ENCODE assay signal across 10 mouse cellular contexts in the genomic region with DNA sequence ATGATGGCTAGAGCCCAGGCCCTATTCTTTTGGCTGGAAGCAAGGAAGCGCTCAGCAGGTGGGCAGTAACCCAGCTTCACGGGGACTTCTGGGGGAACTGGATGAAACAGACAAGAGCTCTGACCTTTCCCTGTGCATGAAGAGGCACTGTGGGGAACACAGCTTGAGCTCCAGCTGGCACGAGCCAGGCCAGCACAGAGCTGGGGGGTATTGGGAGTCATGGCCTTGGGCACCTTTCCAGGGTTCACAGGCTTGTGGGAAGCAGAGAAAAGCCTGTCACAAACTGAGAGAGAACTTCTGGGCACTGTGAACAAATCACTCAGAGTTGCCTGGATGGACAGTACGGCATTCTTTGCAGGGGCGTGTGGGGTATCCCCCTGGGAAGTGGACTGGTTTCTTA.
A peak's percentile ranks its signal among the peaks of the same experiment; 100 is the strongest.
DNase-seq lines count a peak whose midpoint lies in the region; ATAC-seq and TF ChIP-seq lines count a peak whose summit lies in the region.
"Had no signal": no experiment of that assay in that cellular context is flagged by ENCODE, and none has a peak within 500 bp of the region (broad histone marks: within the 10 kb centered on the region; RNA-seq: fewer than 3 reads in every experiment).

No protein-coding gene starts in this region.

- ATAC-seq in Patski: no peak
- ATAC-seq: intestine, embryonic 15.5 days; midbrain, embryonic 15.5 days had no signal

- no peak for TF ChIP-seq CTCF in Patski (IDR thresholded peaks at IDR 0.05)

- CTCF ChIA-PET in Patski (lab: Charles Lee): interaction anchor here (0.9 kb wide), 1 partner anchor 28 kb away, joined by 3 read pairs; no protein-coding TSS in a partner anchor

- DNase-seq in kidney, postnatal 14 days: peak; percentile 6
- no peak for DNase-seq in kidney, adult 8-10 months
- peak; percentile 41 for DNase-seq in 3T3-L1 (ENCODE audit: low read depth, low spot score)
- DNase-seq in Patski (ENCODE audit: low read depth, low spot score): peak; percentile 33
- peak; percentile 2 to 3 for DNase-seq in cerebellum, postnatal 36 days
- DNase-seq in spleen, postnatal 4 days (ENCODE audit: low spot score in 2 of 2): no peak
- no peak for DNase-seq in thymus, postnatal 14 days

- in situ Hi-C loops in Patski (cut with MboI; ENCODE audit: low pct_unique_long_range_greater_than_20kb): no loop called here

- no peaks in the 10 kb centered on the region for H3K27me3 ChIP-seq in Patski
- H3K27me3 ChIP-seq: intestine, embryonic 15.5 days; liver, embryonic 15.5 days; midbrain, embryonic 15.5 days had no signal

- POLR2A ChIA-PET in Patski (lab: Charles Lee): no interaction called here

Comparison
In these comparisons a context has a peak if more than half of its experiments do, and no peak if none do; other contexts are left out.
1. DNase-seq: peak in kidney, postnatal 14 days (single experiment), 3T3-L1 (single experiment), Patski (single experiment) and cerebellum, postnatal 36 days (2 of 2); none in kidney, adult 8-10 months (0 of 2), spleen, postnatal 4 days (0 of 2) and thymus, postnatal 14 days (single experiment).